Comparison of ENCODE assay signal across 22 mouse cellular contexts in genomic region chr10:11755105-11755730, GRCm38 (mm10).
A peak's percentile ranks its signal among the peaks of the same experiment; 100 is the strongest.
DNase-seq lines count a peak whose midpoint lies in the region; ATAC-seq and TF ChIP-seq lines count a peak whose summit lies in the region.
"Had no signal": no experiment of that assay in that cellular context is flagged by ENCODE, and none has a peak within 500 bp of the region (broad histone marks: within the 10 kb centered on the region; RNA-seq: fewer than 3 reads in every experiment).

No protein-coding gene starts in this region.

- H3K4me1 ChIP-seq in forebrain, embryonic 14.5 days (ENCODE audit: control insufficient read depth, insufficient read depth, low read length), result no peaks in the 10 kb centered on the region
- no peaks in the 10 kb centered on the region for H3K4me1 ChIP-seq in forebrain, postnatal 0 days (ENCODE audit: insufficient read depth)
- H3K4me1 ChIP-seq in midbrain, embryonic 14.5 days (ENCODE audit: control insufficient read depth, insufficient read depth, low read length), result no peaks in the 10 kb centered on the region
- no peaks in the 10 kb centered on the region for H3K4me1 ChIP-seq in midbrain, embryonic 11.5 days (ENCODE audit: control insufficient read depth, insufficient read depth, low read length)
- H3K4me1 ChIP-seq in midbrain, embryonic 15.5 days, result no peaks in the 10 kb centered on the region
- H3K4me1 ChIP-seq: forebrain, embryonic 13.5 days; heart, embryonic 10.5 days; hindbrain, embryonic 12.5 days; hindbrain, embryonic 15.5 days had no signal

- no peak for DNase-seq in forebrain, embryonic 14.5 days (ENCODE audit: low spot score)
- no peak for DNase-seq in forebrain, postnatal 0 days
- peak; percentile 22 for DNase-seq in midbrain, embryonic 14.5 days
- no peak for DNase-seq in midbrain, embryonic 11.5 days (ENCODE audit: low spot score, missing footprints)
- peak; percentile 82 for DNase-seq in retina, postnatal 1 day
- no peak for DNase-seq in kidney, adult 9 months
- no peak for DNase-seq in left cerebral cortex, postnatal 25 days (ENCODE audit: low spot score in 2 of 2)
- DNase-seq: adrenal gland, adult 8-10 months; adrenal gland, postnatal 25 days; cerebellum, adult 18-20 months; cerebellum, adult 9-10 months; cerebellum, postnatal 14 days; gastrocnemius, postnatal 10 days; gastrocnemius, postnatal 36 days; heart, adult 2 months had no signal

- H3K4me3 ChIP-seq in forebrain, embryonic 14.5 days (ENCODE audit: low read depth, low read length), result no peak overlapping the region
- no peak overlapping the region for H3K4me3 ChIP-seq in forebrain, postnatal 0 days (ENCODE audit: low read depth, low read length)
- no peak overlapping the region for H3K4me3 ChIP-seq in midbrain, embryonic 14.5 days (replicated peaks; ENCODE audit: low read depth, low read length)
- no peak overlapping the region for H3K4me3 ChIP-seq in midbrain, embryonic 11.5 days (ENCODE audit: low read depth, low read length)
- H3K4me3 ChIP-seq in midbrain, embryonic 15.5 days, result no peak overlapping the region
- H3K4me3 ChIP-seq: forebrain, embryonic 13.5 days; heart, adult 2 months; heart, embryonic 10.5 days; hindbrain, embryonic 12.5 days; hindbrain, embryonic 15.5 days had no signal

- TF ChIP-seq CTCF in forebrain, postnatal 0 days (IDR thresholded peaks at IDR 0.05; ENCODE audit: low read depth), result no peak

- H3K4me2 ChIP-seq in forebrain, embryonic 14.5 days (ENCODE audit: low read length), result no peak overlapping the region
- H3K4me2 ChIP-seq in forebrain, postnatal 0 days (ENCODE audit: low read depth), result no peak overlapping the region
- no peak overlapping the region for H3K4me2 ChIP-seq in midbrain, embryonic 14.5 days (ENCODE audit: low read length)
- no peak overlapping the region for H3K4me2 ChIP-seq in midbrain, embryonic 11.5 days
- H3K4me2 ChIP-seq in midbrain, embryonic 15.5 days, result no peak overlapping the region
- H3K4me2 ChIP-seq: forebrain, embryonic 13.5 days; hindbrain, embryonic 12.5 days; hindbrain, embryonic 15.5 days had no signal

- H3K9ac ChIP-seq in forebrain, embryonic 14.5 days (ENCODE audit: low read length), result no peak overlapping the region
- no peak overlapping the region for H3K9ac ChIP-seq in forebrain, postnatal 0 days
- H3K9ac ChIP-seq in midbrain, embryonic 14.5 days (replicated peaks; ENCODE audit: low read length), result no peak overlapping the region
- no peak overlapping the region for H3K9ac ChIP-seq in midbrain, embryonic 11.5 days (ENCODE audit: low read length)
- no peak overlapping the region for H3K9ac ChIP-seq in midbrain, embryonic 15.5 days
- H3K9ac ChIP-seq: forebrain, embryonic 13.5 days; hindbrain, embryonic 12.5 days; hindbrain, embryonic 15.5 days had no signal

- intact Hi-C loops in left cerebral cortex, postnatal 25 days (cut with DNase I), result no loop called here

- 0 out of 2 replicates have a peak, but pooled peaks have one; percentile 10 for ATAC-seq in forebrain, embryonic 14.5 days
- ATAC-seq in forebrain, postnatal 0 days, result no peak
- peak; percentile 43; the same call in 1 of the 2 replicates for ATAC-seq in midbrain, embryonic 14.5 days (ENCODE audit: low FRiP score, low TSS enrichment)
- ATAC-seq in midbrain, embryonic 11.5 days (ENCODE audit: low FRiP score), result no peak
- ATAC-seq in midbrain, embryonic 15.5 days (replicated peaks), result peak; percentile 75
- ATAC-seq: activated CD4-positive, CD25-positive, alpha-beta regulatory T cell, adult 4 months; CD4-positive, CD25-positive, alpha-beta regulatory T cell, adult 4 months; forebrain, embryonic 13.5 days had no signal

- no peak overlapping the region for H3K27ac ChIP-seq in forebrain, embryonic 14.5 days (ENCODE audit: low read depth, low read length)
- H3K27ac ChIP-seq in forebrain, postnatal 0 days (ENCODE audit: low read depth, low read length), result no peak overlapping the region
- no peak overlapping the region for H3K27ac ChIP-seq in midbrain, embryonic 14.5 days (replicated peaks; ENCODE audit: low read depth, low read length)
- H3K27ac ChIP-seq in midbrain, embryonic 11.5 days (ENCODE audit: low read depth, low read length), result no peak overlapping the region
- H3K27ac ChIP-seq in midbrain, embryonic 15.5 days, result no peak overlapping the region
- H3K27ac ChIP-seq: forebrain, embryonic 13.5 days; heart, adult 2 months; heart, embryonic 10.5 days; hindbrain, embryonic 12.5 days; hindbrain, embryonic 15.5 days had no signal

- H3K36me3 ChIP-seq in forebrain, embryonic 14.5 days (ENCODE audit: control insufficient read depth, insufficient read depth, low read length), result no peaks in the 10 kb centered on the region
- no peaks in the 10 kb centered on the region for H3K36me3 ChIP-seq in forebrain, postnatal 0 days (ENCODE audit: insufficient read depth)
- H3K36me3 ChIP-seq in midbrain, embryonic 14.5 days (ENCODE audit: control insufficient read depth, insufficient read depth, low read length), result no peaks in the 10 kb centered on the region
- no peaks in the 10 kb centered on the region for H3K36me3 ChIP-seq in midbrain, embryonic 11.5 days (ENCODE audit: control insufficient read depth, insufficient read depth, low read length)
- H3K36me3 ChIP-seq in midbrain, embryonic 15.5 days (replicated peaks), result no peaks in the 10 kb centered on the region
- H3K36me3 ChIP-seq: heart, embryonic 10.5 days; hindbrain, embryonic 12.5 days; hindbrain, embryonic 15.5 days had no signal

- WGBS in forebrain, embryonic 14.5 days, result 48% methylated on average over 5 of the region's 5 CpGs
- 52% methylated on average over 5 of the region's 5 CpGs for WGBS in forebrain, postnatal 0 days
- 66% methylated on average over 5 of the region's 5 CpGs for WGBS in midbrain, embryonic 14.5 days
- WGBS in midbrain, embryonic 11.5 days, result 83% methylated on average over 5 of the region's 5 CpGs
- WGBS in midbrain, embryonic 15.5 days, result 63% methylated on average over 5 of the region's 5 CpGs

- no peaks in the 10 kb centered on the region for H3K27me3 ChIP-seq in forebrain, embryonic 14.5 days (replicated peaks; ENCODE audit: control insufficient read depth, insufficient read depth, low read length)
- H3K27me3 ChIP-seq in forebrain, postnatal 0 days (ENCODE audit: insufficient read depth, low read length), result no peaks in the 10 kb centered on the region
- H3K27me3 ChIP-seq in midbrain, embryonic 14.5 days (ENCODE audit: control insufficient read depth, insufficient read depth, low read length), result no peaks in the 10 kb centered on the region
- H3K27me3 ChIP-seq in midbrain, embryonic 11.5 days (ENCODE audit: control insufficient read depth, insufficient read depth, low read length), result no peaks in the 10 kb centered on the region
- no peaks in the 10 kb centered on the region for H3K27me3 ChIP-seq in midbrain, embryonic 15.5 days (replicated peaks)
- H3K27me3 ChIP-seq: forebrain, embryonic 13.5 days; hindbrain, embryonic 12.5 days; hindbrain, embryonic 15.5 days had no signal

- no peaks in the 10 kb centered on the region for H3K9me3 ChIP-seq in forebrain, embryonic 14.5 days (replicated peaks; ENCODE audit: control insufficient read depth, low read length)
- H3K9me3 ChIP-seq in forebrain, postnatal 0 days (ENCODE audit: low read length), result no peaks in the 10 kb centered on the region
- no peaks in the 10 kb centered on the region for H3K9me3 ChIP-seq in midbrain, embryonic 14.5 days (ENCODE audit: control insufficient read depth, low read length)
- H3K9me3 ChIP-seq in midbrain, embryonic 11.5 days (ENCODE audit: control insufficient read depth, low read length), result no peaks in the 10 kb centered on the region
- H3K9me3 ChIP-seq in midbrain, embryonic 15.5 days, result no peaks in the 10 kb centered on the region
- H3K9me3 ChIP-seq: forebrain, embryonic 13.5 days; heart, embryonic 10.5 days; hindbrain, embryonic 12.5 days; hindbrain, embryonic 15.5 days had no signal

Comparison
In these comparisons a context has a peak if more than half of its experiments do, and no peak if none do; other contexts are left out.
1. ATAC-seq: peak in forebrain, embryonic 14.5 days (single experiment), midbrain, embryonic 14.5 days (single experiment) and midbrain, embryonic 15.5 days (single experiment); none in forebrain, postnatal 0 days (single experiment) and midbrain, embryonic 11.5 days (single experiment).
2. DNase-seq: peak in midbrain, embryonic 14.5 days (single experiment) and retina, postnatal 1 day (single experiment); none in forebrain, embryonic 14.5 days (single experiment), forebrain, postnatal 0 days (single experiment), midbrain, embryonic 11.5 days (single experiment), kidney, adult 9 months (single experiment) and left cerebral cortex, postnatal 25 days (0 of 2).